Mouse (Mus musculus): ENCODE data around the gene Dars.

Gene Dars

GRCm38 (mm10) chr1:128416584-128417532 is at the start of gene Dars:
Dars (minus strand) TSS chr1:128417368.
- DNase-seq (ENCODE audit: extremely low read depth, low read depth, low spot score), result no peak

- DNase-seq (ENCODE audit: extremely low read depth, low read depth, low spot score), result no peak
Measured at GRCm38 (mm10) chr1:128466828-128467227, 49.7 kb upstream of the Dars start.

GRCm38 (mm10) chr1:128463478-128463877 is 46.3 kb upstream of the Dars start:
- no peak for DNase-seq (ENCODE audit: extremely low read depth, low read depth, low spot score)

- DNase-seq (ENCODE audit: extremely low read depth, low read depth, low spot score), result no peak
Measured at GRCm38 (mm10) chr1:128462389-128462788, 45.2 kb upstream of the Dars start.

GRCm38 (mm10) chr1:128460780-128461179 is 43.6 kb upstream of the Dars start:
- DNase-seq (ENCODE audit: extremely low read depth, low read depth, low spot score), result no peak

GRCm38 (mm10) chr1:128459439-128459838 is 42.3 kb upstream of the Dars start:
- no peak for DNase-seq (ENCODE audit: extremely low read depth, low read depth, low spot score)

GRCm38 (mm10) chr1:128459011-128459410 is 41.8 kb upstream of the Dars start:
- no peak for DNase-seq (ENCODE audit: extremely low read depth, low read depth, low spot score)

- DNase-seq (ENCODE audit: extremely low read depth, low read depth, low spot score), result no peak
Measured at GRCm38 (mm10) chr1:128456844-128457445, 39.8 kb upstream of the Dars start.

GRCm38 (mm10) chr1:128456271-128456670 is 39.1 kb upstream of the Dars start:
- DNase-seq (ENCODE audit: extremely low read depth, low read depth, low spot score), result no peak

GRCm38 (mm10) chr1:128452210-128452609 is 35.0 kb upstream of the Dars start:
- no peak for DNase-seq (ENCODE audit: extremely low read depth, low read depth, low spot score)

- no peak for DNase-seq (ENCODE audit: extremely low read depth, low read depth, low spot score)
Measured at GRCm38 (mm10) chr1:128451183-128451582, 34.0 kb upstream of the Dars start.

- DNase-seq (ENCODE audit: extremely low read depth, low read depth, low spot score), result no peak
Measured at GRCm38 (mm10) chr1:128447206-128447902, 30.2 kb upstream of the Dars start.

- no peak for DNase-seq (ENCODE audit: extremely low read depth, low read depth, low spot score)
Measured at GRCm38 (mm10) chr1:128443890-128444839, 27.0 kb upstream of the Dars start.

- DNase-seq (ENCODE audit: extremely low read depth, low read depth, low spot score), result no peak
Measured at GRCm38 (mm10) chr1:128441129-128441473, 23.9 kb upstream of the Dars start.

- DNase-seq (ENCODE audit: extremely low read depth, low read depth, low spot score), result no peak
Measured at GRCm38 (mm10) chr1:128440386-128441128, 23.4 kb upstream of the Dars start.

- no peak for DNase-seq (ENCODE audit: extremely low read depth, low read depth, low spot score)
Measured at GRCm38 (mm10) chr1:128439618-128440017, 22.4 kb upstream of the Dars start.

GRCm38 (mm10) chr1:128438526-128438925 is 21.4 kb upstream of the Dars start:
- no peak for DNase-seq (ENCODE audit: extremely low read depth, low read depth, low spot score)

- DNase-seq (ENCODE audit: extremely low read depth, low read depth, low spot score), result no peak
Measured at GRCm38 (mm10) chr1:128437276-128437675, 20.1 kb upstream of the Dars start.

- no peak for DNase-seq (ENCODE audit: extremely low read depth, low read depth, low spot score)
Measured at GRCm38 (mm10) chr1:128436015-128436414, 18.8 kb upstream of the Dars start.

GRCm38 (mm10) chr1:128435551-128435950 is 18.4 kb upstream of the Dars start:
- DNase-seq (ENCODE audit: extremely low read depth, low read depth, low spot score), result no peak

Measured in fat pad, adult 2 months (tissue).